Mouse (Mus musculus): ENCODE measurements around the gene Sgms1.

DNA sequence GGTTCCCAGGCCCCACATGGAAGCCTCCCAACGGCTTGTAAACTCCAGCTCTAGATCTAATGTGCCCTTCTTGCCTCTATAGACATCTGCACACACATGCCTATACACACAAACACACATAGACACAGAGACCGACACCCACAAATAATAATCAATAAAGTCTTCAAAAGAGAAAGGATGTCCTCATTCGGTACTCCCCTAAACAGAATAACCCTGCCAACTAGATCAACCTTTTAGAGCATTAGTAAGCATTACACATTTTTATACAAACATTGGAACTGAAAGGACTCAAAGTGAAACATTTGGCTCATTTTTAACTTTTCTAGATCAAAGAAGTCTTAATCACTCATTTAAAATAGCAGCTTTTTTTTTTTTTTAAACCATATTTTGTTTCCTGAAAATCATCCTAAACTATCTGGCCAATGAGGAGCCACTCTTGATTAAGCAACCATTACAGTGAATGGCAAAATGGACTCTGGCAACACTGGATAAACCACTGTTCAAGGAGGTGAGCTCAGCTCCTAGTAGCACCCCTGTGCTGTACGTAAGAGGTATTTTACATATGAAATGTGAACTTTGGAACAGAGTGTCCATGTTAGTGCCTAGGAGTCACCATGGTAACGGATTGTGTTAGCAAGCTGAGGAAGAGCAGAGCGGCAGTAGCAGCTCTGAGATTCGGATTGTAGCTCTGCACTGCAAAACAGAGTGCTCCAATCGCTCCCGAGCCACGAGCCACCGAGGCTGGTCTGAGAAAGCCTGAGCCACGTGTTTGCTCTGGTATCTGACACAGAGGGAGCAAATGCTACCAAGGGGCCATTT is 30.6 kb downstream of the Sgms1 start:
- TF ChIP-seq CTCF (IDR thresholded peaks at IDR 0.05) (no peak), POLR2A (IDR thresholded peaks at IDR 0.05; ENCODE audit: insufficient read depth, low read depth, low read length) (no peak)

Measured in heart, adult 2 months (tissue).